Mouse (Mus musculus): Measurements from ENCODE around the gene Coro2b.

DNA sequence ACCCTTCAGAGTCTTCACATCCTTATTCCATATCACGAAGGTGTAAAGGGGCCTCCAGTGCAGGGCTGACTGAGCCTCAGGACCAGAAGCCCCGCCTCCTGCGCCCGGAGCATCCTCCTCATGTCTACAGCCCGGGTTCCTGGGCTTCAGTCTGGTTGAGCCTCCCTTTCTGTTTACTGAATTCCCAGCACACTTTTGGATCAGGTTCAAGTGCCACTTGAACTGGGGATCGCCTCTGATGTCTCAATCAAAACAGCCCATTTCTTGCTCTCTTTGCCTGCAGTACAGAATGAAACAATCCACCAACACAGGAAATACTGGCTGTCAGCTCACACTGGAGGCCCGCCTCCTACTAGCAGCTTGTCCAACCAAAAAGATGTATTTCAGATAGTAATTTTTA is 32.7 kb downstream of the Coro2b start:
- no peak for TF ChIP-seq GATA1 (IDR thresholded peaks at IDR 0.05; ENCODE audit: borderline replicate concordance, low read length)
- TF ChIP-seq FLI1 (IDR thresholded peaks at IDR 0.05; ENCODE audit: low read length) = no peak

Measured in megakaryocyte, embryonic 14.5 days (primary cell).